Mouse (Mus musculus) hindbrain, embryonic 16.5 days (tissue): Measurements from ENCODE around the gene Carm1. TPM values are rescaled to one million over a fixed set of nuclear protein-coding genes. Genes with fewer than 3 reads are reported as not detected.

Source experiments
- ATAC-seq: fragments of 200-750 bp; cut with Nextera tagmentation; 2 replicates; pipeline ENCODE4 v1.8.0; 2017; ENCODE audit warnings: moderate TSS enrichment, moderate library complexity
- H3K27ac ChIP-seq: fragments of 300-500 bp; sonication (generic); 2 replicates; pipeline ENCODE4 v1.5.1; 2014; ENCODE audit warnings: low read depth, mild to moderate bottlenecking, control low read depth, low read length, moderate library complexity
- H3K27me3 ChIP-seq: fragments of 300-500 bp; sonication (generic); replicated peaks from 2 replicates; pipeline ENCODE4 v1.6.1; 2014; ENCODE audit warnings: low read length; ENCODE audit not compliant: control insufficient read depth, insufficient read depth
- H3K36me3 ChIP-seq: fragments of 300-500 bp; sonication (generic); 2 replicates; pipeline ENCODE4 v1.6.1; 2014; ENCODE audit warnings: mild to moderate bottlenecking, low read length, moderate library complexity, mixed read lengths; ENCODE audit not compliant: control insufficient read depth, insufficient read depth
- H3K4me1 ChIP-seq: fragments of 300-500 bp; sonication (generic); 2 replicates; pipeline ENCODE4 v1.6.1; 2014; ENCODE audit warnings: low read depth, low read length; ENCODE audit not compliant: control insufficient read depth, insufficient read depth
- H3K4me2 ChIP-seq: fragments of 300-500 bp; sonication (generic); 2 replicates; pipeline ENCODE4 v1.6.1; 2014; ENCODE audit warnings: mild to moderate bottlenecking, low read length, control low read depth, moderate library complexity
- H3K4me3 ChIP-seq: fragments of 300-500 bp; sonication (generic); 2 replicates; pipeline ENCODE4 v1.5.1; 2014; ENCODE audit warnings: mild to moderate bottlenecking, low read length, control low read depth, moderate library complexity
- H3K9ac ChIP-seq: fragments of 300-500 bp; sonication (generic); 2 replicates; pipeline ENCODE4 v1.6.1; 2014; ENCODE audit warnings: low read depth, mild to moderate bottlenecking, control low read depth, low read length, moderate library complexity
- H3K9me3 ChIP-seq: fragments of 300-500 bp; sonication (generic); 2 replicates; pipeline ENCODE4 v1.6.1; 2014; ENCODE audit warnings: mild to moderate bottlenecking, low read length, moderate library complexity; ENCODE audit not compliant: control insufficient read depth
- WGBS: fragments of 180-500 bp; shearing (Covaris S2); extraction: QIAGEN DNeasy Blood & Tissue Kit; methylation state at CpG from one replicate; pipeline ENCODE4 v1.1.7; 2014; 5-methylcytosine and 5-hydroxymethylcytosine counted together
- polyA plus RNA-seq: library from polyadenylated mRNA; unstranded; fragments of >200 nt; fragmentation: Nextera tagmentation; extraction: Ambion mirVana; gene quantifications from 2 replicates; pipeline ENCODE4 v1.2.1, GENCODE M21; 2015

Gene Carm1
- polyA plus RNA-seq, 1 experiment from 2014 or later = 15.8 TPM

- ATAC-seq = peak; percentile 94
- Histone ChIP-seq H3K4me2 (peak overlapping the region; percentile 53), H3K9ac (peak overlapping the region; percentile 86), H3K36me3 (no peaks in the 10 kb centered on the region), H3K9me3 (no peaks in the 10 kb centered on the region), H3K4me3 (peak overlapping the region; percentile 65), H3K27ac (peak overlapping the region; percentile 94), H3K4me1 (peaks cover 24% of the 10 kb centered on the region), H3K27me3 (no peaks in the 10 kb centered on the region)
- under 1% methylated on average over 67 of the region's 67 CpGs for WGBS
These were observed 542 bp upstream of the Carm1 start for GRCm38 (mm10) chr9:21545916-21546788.

- Histone ChIP-seq H3K36me3 (no peaks in the 10 kb centered on the region), H3K9me3 (no peaks in the 10 kb centered on the region), H3K27me3 (no peaks in the 10 kb centered on the region), H3K4me2 (peak overlapping the region; percentile 53), H3K4me1 (peaks cover 24% of the 10 kb centered on the region), H3K27ac (peak overlapping the region; percentile 94), H3K4me3 (peak overlapping the region; percentile 65), H3K9ac (peak overlapping the region; percentile 86)
- peak; percentile 21 for ATAC-seq
- WGBS = under 1% methylated on average over 58 of the region's 66 CpGs
These were observed 614 bp downstream of the Carm1 start for GRCm38 (mm10) chr9:21547075-21547941.

- no peaks in the 10 kb centered on the region for H3K27me3 ChIP-seq
- no peak for ATAC-seq
- H3K4me1 ChIP-seq = peaks cover 18% of the 10 kb centered on the region
- no peaks in the 10 kb centered on the region for H3K9me3 ChIP-seq
- H3K4me3 ChIP-seq = no peak overlapping the region
- 88% methylated on average over 2 of the region's 2 CpGs for WGBS
- H3K4me2 ChIP-seq = no peak overlapping the region
- H3K27ac ChIP-seq = no peak overlapping the region
- H3K36me3 ChIP-seq = no peaks in the 10 kb centered on the region
- no peak overlapping the region; the same call in 1 of the 2 replicates for H3K9ac ChIP-seq
These were observed 4.4 kb downstream of the Carm1 start for GRCm38 (mm10) chr9:21551049-21551448.

GRCm38 (mm10) chr9:21553607-21554273 lies 7.0 kb downstream of the Carm1 start:
- 92% methylated on average over 6 of the region's 6 CpGs for WGBS
- Histone ChIP-seq H3K36me3 (0 out of 2 replicates have a peak, but pooled peaks cover 2% of the 10 kb centered on the region), H3K4me3 (no peak overlapping the region), H3K27me3 (no peaks in the 10 kb centered on the region), H3K4me1 (peaks cover 13% of the 10 kb centered on the region), H3K4me2 (no peak overlapping the region), H3K27ac (no peak overlapping the region), H3K9ac (no peak overlapping the region), H3K9me3 (no peaks in the 10 kb centered on the region)
- no peak for ATAC-seq

GRCm38 (mm10) chr9:21555198-21555742 lies 8.6 kb downstream of the Carm1 start:
- H3K9ac ChIP-seq = no peak overlapping the region
- H3K4me1 ChIP-seq = peaks cover 4% of the 10 kb centered on the region
- H3K9me3 ChIP-seq = no peaks in the 10 kb centered on the region
- H3K4me2 ChIP-seq = no peak overlapping the region
- H3K27me3 ChIP-seq = no peaks in the 10 kb centered on the region
- H3K36me3 ChIP-seq = 0 out of 2 replicates have a peak, but pooled peaks cover 2% of the 10 kb centered on the region
- no peak overlapping the region for H3K4me3 ChIP-seq
- WGBS = 86% methylated on average over 6 of the region's 6 CpGs
- ATAC-seq = no peak
- no peak overlapping the region for H3K27ac ChIP-seq

GRCm38 (mm10) chr9:21556996-21557395 lies 10.3 kb downstream of the Carm1 start:
- peaks cover 4% of the 10 kb centered on the region for H3K4me1 ChIP-seq
- no peaks in the 10 kb centered on the region for H3K27me3 ChIP-seq
- H3K27ac ChIP-seq = no peak overlapping the region
- 93% methylated on average over 2 of the region's 2 CpGs for WGBS
- no peak overlapping the region for H3K4me3 ChIP-seq
- H3K36me3 ChIP-seq = 0 out of 2 replicates have a peak, but pooled peaks cover 2% of the 10 kb centered on the region
- no peak overlapping the region for H3K9ac ChIP-seq
- no peak overlapping the region for H3K4me2 ChIP-seq
- 0 out of 2 replicates have a peak, but pooled peaks have one; percentile 15 for ATAC-seq
- H3K9me3 ChIP-seq = no peaks in the 10 kb centered on the region

GRCm38 (mm10) chr9:21557556-21557955 lies 10.9 kb downstream of the Carm1 start:
- no peak overlapping the region for H3K4me3 ChIP-seq
- WGBS = 97% methylated on average over 2 of the region's 2 CpGs
- no peak overlapping the region for H3K9ac ChIP-seq
- peaks cover 4% of the 10 kb centered on the region for H3K4me1 ChIP-seq
- no peak for ATAC-seq
- no peaks in the 10 kb centered on the region for H3K27me3 ChIP-seq
- H3K36me3 ChIP-seq = 0 out of 2 replicates have a peak, but pooled peaks cover 2% of the 10 kb centered on the region
- no peaks in the 10 kb centered on the region for H3K9me3 ChIP-seq
- H3K4me2 ChIP-seq = no peak overlapping the region
- H3K27ac ChIP-seq = no peak overlapping the region

GRCm38 (mm10) chr9:21558366-21558765 lies 11.7 kb downstream of the Carm1 start:
- no peak overlapping the region for H3K4me3 ChIP-seq
- H3K9ac ChIP-seq = no peak overlapping the region
- no peaks in the 10 kb centered on the region for H3K9me3 ChIP-seq
- 0 out of 2 replicates have a peak, but pooled peaks cover 2% of the 10 kb centered on the region for H3K36me3 ChIP-seq
- H3K27ac ChIP-seq = no peak overlapping the region
- no peaks in the 10 kb centered on the region for H3K27me3 ChIP-seq
- peaks cover 4% of the 10 kb centered on the region for H3K4me1 ChIP-seq
- 0 out of 2 replicates have a peak, but pooled peaks have one; percentile 15 for ATAC-seq
- WGBS = 66% methylated on average over 4 of the region's 4 CpGs
- no peak overlapping the region for H3K4me2 ChIP-seq
